ENCODE assay signal across 14 mouse cellular contexts in genomic region chr2:132914785-132915184, GRCm38 (mm10).
"Had no signal": no experiment of that assay in that cellular context is flagged by ENCODE, and none has a peak within 500 bp of the region (broad histone marks: within the 10 kb centered on the region; RNA-seq: fewer than 3 reads in every experiment).

No protein-coding gene starts in this region.

- DNase-seq: forebrain, postnatal 0 days; gastrocnemius, postnatal 14 days; gastrocnemius, postnatal 36 days; heart, adult 11 months; heart, adult 2 months; heart, postnatal 14 days; heart, postnatal 36 days; kidney, adult 11 months; kidney, adult 2 months; kidney, adult 9 months; kidney, postnatal 14 days; kidney, postnatal 36 days; liver; liver, embryonic 13.5 days had no signal
